Mouse (Mus musculus): ENCODE results near the gene Atp11a. TPM values are rescaled to one million over a fixed set of nuclear protein-coding genes. Genes with fewer than 3 reads are reported as not detected.

Atp11a gene
- 23.2 and 24.4 TPM in 2 replicates for polyA plus RNA-seq (2012; rRNA removed)

DNA sequence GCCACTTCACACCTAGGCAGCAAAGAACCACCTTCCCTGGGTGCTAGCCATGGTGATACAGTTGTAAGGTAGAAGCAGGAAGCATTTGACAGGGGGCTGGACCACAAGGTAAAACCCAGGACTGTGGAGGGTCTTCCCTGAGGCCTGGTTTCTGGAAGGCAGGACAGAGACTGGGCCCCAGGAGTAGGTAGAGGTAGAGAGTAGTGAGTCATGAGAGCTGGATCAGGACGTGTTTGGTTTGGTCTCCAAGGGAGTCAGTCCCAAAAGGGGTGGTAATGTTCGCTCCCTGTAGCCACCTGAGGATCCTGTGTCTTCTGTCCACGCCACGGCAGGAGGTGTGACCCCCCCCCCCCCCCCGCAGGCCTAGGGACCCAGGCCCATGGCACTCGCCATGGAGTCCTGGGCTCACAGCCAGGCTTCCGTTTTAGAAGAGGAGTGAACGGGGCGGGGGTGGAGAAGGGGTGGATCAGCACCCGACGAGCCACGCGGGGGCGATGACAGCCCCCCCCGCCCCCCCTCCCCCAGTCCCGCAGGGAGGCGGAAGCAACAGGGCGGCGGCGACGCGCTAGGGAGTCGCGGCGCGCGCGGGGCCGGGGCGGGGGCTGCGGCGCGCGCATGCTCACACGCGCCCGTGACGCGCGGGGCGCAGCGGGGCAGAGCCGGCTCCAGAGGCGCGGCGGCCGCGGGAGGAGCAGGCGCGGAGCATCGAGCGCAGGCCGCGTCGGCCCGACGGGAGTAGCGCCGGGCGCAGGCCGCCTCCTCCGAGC is at the start of gene Atp11a:
Atp11a (plus strand) TSS at position 624 of the 767 bp plus-strand sequence.
- 5% methylated on average over 38 of the region's 62 CpGs for WGBS
- Histone ChIP-seq H3K27ac (ENCODE audit: insufficient read depth, low read length) (peak within 1 kb of the TSS; percentile 6; the same call in 1 of the 2 replicates), H3K4me3 (ENCODE audit: extremely low read depth, insufficient read depth, insufficient read length) (peak within 1 kb of the TSS; percentile 58), H3K4me1 (ENCODE audit: control insufficient read depth, insufficient read depth, insufficient read length) (no peaks in the 10 kb centered on the region; the same call in 1 of the 2 replicates), H3K27me3 (ENCODE audit: control insufficient read depth, insufficient read depth, low read length) (0 out of 2 replicates have a peak, but pooled peaks cover 2% of the 10 kb centered on the region), H3K36me3 (ENCODE audit: control insufficient read depth, insufficient read depth, low read length) (no peaks in the 10 kb centered on the region)
- TF ChIP-seq CTCF (IDR thresholded peaks at IDR 0.05; ENCODE audit: extremely low read depth, insufficient read depth, insufficient read length, insufficient replicate concordance) (no peak), POLR2A (IDR thresholded peaks at IDR 0.05; ENCODE audit: low read depth, low read length) (no peak; the same call in 1 of the 2 replicates)
- peak; percentile 11 to 12 for DNase-seq (ENCODE audit: low read depth in 1 of 2, low spot score in 2 of 2)

DNA sequence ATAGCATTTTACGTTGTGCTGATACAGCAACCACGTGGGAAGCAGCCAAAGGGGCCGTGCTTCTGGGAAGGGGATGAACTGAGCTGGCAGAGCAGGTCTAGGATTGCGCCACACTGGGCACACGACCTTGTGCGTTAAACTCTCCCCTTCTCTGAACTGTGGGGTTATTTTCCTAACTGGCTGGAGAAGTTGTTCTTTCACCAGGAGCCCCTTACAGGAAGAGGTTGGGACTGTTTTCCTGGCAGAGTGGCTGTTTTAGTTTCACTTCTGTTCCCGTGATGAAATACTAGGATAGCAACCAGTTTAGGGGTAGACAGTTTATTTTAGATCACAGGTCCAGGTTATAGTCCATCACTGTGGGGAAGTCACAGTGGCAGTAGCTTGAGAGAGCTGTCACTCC is 45.2 kb upstream of the Atp11a start:
- Histone ChIP-seq H3K4me3 (ENCODE audit: extremely low read depth, insufficient read depth, insufficient read length) (no peak overlapping the region), H3K27ac (ENCODE audit: insufficient read depth, low read length) (no peak overlapping the region), H3K27me3 (ENCODE audit: control insufficient read depth, insufficient read depth, low read length) (no peaks in the 10 kb centered on the region), H3K4me1 (ENCODE audit: control insufficient read depth, insufficient read depth, insufficient read length) (no peaks in the 10 kb centered on the region), H3K36me3 (ENCODE audit: control insufficient read depth, insufficient read depth, low read length) (no peaks in the 10 kb centered on the region)
- TF ChIP-seq CTCF (IDR thresholded peaks at IDR 0.05; ENCODE audit: extremely low read depth, insufficient read depth, insufficient read length, insufficient replicate concordance) (no peak), POLR2A (IDR thresholded peaks at IDR 0.05; ENCODE audit: low read depth, low read length) (no peak)
- 55% methylated on average over 7 of the region's 7 CpGs for WGBS
- DNase-seq (ENCODE audit: low read depth in 1 of 2, low spot score in 2 of 2): no peak

DNA sequence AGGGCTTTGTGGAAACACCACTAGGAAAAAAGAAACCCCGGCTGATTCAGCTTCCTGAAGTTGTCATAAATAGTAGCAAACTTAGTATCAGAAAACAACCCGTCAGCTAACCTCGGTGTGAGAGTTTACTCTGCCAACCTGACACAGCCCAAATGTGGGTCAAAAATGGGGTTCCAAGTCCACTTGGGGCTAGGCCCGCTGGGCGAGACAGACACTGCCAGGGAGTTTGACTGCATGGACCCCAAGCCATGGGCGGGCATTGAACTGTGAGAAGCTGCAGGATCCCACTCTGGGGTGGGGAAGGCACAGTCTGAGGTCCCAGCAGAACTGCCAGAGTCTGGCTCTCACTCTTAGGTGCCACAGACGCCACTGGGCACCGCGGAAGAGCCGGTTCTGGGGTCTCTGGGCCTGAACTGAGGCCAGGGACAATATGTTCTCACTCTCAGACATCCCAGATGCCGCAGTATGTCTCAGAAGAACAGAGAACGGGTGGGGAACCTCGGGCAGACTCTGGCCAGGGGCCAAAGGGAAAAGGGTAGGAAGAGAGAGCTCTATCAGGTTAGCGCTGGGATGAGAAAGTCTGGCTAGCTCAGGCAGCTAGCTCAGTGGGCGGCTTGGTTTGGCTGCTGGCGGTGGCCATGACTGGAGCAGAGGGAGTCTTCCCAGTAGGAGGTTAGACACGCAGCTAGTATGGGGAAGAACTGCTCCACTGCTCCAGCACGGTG is 40.8 kb upstream of the Atp11a start:
- H3K4me1 ChIP-seq (ENCODE audit: control insufficient read depth, insufficient read depth, insufficient read length): no peaks in the 10 kb centered on the region
- 82% methylated on average over 18 of the region's 18 CpGs for WGBS
- no peak overlapping the region for H3K27ac ChIP-seq (ENCODE audit: insufficient read depth, low read length)
- no peak for DNase-seq (ENCODE audit: low read depth in 1 of 2, low spot score in 2 of 2)
- no peak overlapping the region for H3K4me3 ChIP-seq (ENCODE audit: extremely low read depth, insufficient read depth, insufficient read length)
- TF ChIP-seq CTCF (IDR thresholded peaks at IDR 0.05; ENCODE audit: extremely low read depth, insufficient read depth, insufficient read length, insufficient replicate concordance) (no peak), POLR2A (IDR thresholded peaks at IDR 0.05; ENCODE audit: low read depth, low read length) (no peak)
- no peaks in the 10 kb centered on the region for H3K36me3 ChIP-seq (ENCODE audit: control insufficient read depth, insufficient read depth, low read length)
- no peaks in the 10 kb centered on the region for H3K27me3 ChIP-seq (ENCODE audit: control insufficient read depth, insufficient read depth, low read length)

DNA sequence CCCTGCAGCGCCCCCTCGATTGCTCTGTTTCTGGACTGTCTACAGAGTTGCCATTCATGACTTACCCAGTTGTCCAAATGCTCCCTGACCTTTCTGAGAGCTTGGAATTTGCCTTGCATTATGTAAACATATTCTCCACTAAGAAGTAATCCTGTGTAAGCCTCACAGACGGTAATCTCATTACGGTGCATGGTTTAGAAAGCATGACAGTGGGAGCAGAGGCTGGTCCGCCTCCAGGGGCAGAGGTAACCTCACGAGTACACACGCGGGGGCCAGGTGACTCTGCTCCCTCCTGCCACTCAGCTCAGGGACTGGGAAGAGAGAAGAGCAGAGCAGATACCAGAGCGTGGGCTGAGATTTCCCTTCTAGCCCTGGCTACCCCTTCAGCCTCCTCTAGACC is 37.7 kb upstream of the Atp11a start:
- Histone ChIP-seq H3K27ac (ENCODE audit: insufficient read depth, low read length) (no peak overlapping the region), H3K27me3 (ENCODE audit: control insufficient read depth, insufficient read depth, low read length) (no peaks in the 10 kb centered on the region), H3K36me3 (ENCODE audit: control insufficient read depth, insufficient read depth, low read length) (no peaks in the 10 kb centered on the region), H3K4me1 (ENCODE audit: control insufficient read depth, insufficient read depth, insufficient read length) (no peaks in the 10 kb centered on the region), H3K4me3 (ENCODE audit: extremely low read depth, insufficient read depth, insufficient read length) (no peak overlapping the region)
- no peak for DNase-seq (ENCODE audit: low read depth in 1 of 2, low spot score in 2 of 2)
- 85% methylated on average over 9 of the region's 9 CpGs for WGBS
- TF ChIP-seq POLR2A (IDR thresholded peaks at IDR 0.05; ENCODE audit: low read depth, low read length) (no peak), CTCF (IDR thresholded peaks at IDR 0.05; ENCODE audit: extremely low read depth, insufficient read depth, insufficient read length, insufficient replicate concordance) (no peak)

DNA sequence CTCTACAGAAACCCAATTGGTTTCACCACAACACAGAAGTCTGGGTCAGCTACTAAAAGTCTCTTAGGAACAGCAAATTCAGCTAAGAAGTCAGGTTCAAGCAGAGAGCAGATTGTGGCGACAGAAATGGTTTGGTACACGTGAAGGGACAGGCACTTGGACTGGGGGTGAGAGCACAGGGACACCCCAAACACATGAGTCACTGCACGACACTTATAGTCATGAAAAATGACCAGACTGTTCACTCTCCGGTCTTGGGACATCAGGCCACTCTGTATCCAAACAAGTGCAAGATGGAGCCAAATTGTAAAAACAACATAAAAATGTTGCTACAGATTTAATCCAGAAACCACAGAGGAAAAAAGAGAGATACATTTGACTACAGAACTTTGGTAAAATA is 28.2 kb upstream of the Atp11a start:
- Histone ChIP-seq H3K27ac (ENCODE audit: insufficient read depth, low read length) (no peak overlapping the region), H3K36me3 (ENCODE audit: control insufficient read depth, insufficient read depth, low read length) (no peaks in the 10 kb centered on the region), H3K4me1 (ENCODE audit: control insufficient read depth, insufficient read depth, insufficient read length) (no peaks in the 10 kb centered on the region), H3K27me3 (ENCODE audit: control insufficient read depth, insufficient read depth, low read length) (no peaks in the 10 kb centered on the region), H3K4me3 (ENCODE audit: extremely low read depth, insufficient read depth, insufficient read length) (no peak overlapping the region)
- TF ChIP-seq POLR2A (IDR thresholded peaks at IDR 0.05; ENCODE audit: low read depth, low read length) (no peak), CTCF (IDR thresholded peaks at IDR 0.05; ENCODE audit: extremely low read depth, insufficient read depth, insufficient read length, insufficient replicate concordance) (no peak)
- 71% methylated on average over 4 of the region's 4 CpGs for whole genome bisulfite sequencing
- DNase-seq (ENCODE audit: low read depth in 1 of 2, low spot score in 2 of 2): no peak

DNA sequence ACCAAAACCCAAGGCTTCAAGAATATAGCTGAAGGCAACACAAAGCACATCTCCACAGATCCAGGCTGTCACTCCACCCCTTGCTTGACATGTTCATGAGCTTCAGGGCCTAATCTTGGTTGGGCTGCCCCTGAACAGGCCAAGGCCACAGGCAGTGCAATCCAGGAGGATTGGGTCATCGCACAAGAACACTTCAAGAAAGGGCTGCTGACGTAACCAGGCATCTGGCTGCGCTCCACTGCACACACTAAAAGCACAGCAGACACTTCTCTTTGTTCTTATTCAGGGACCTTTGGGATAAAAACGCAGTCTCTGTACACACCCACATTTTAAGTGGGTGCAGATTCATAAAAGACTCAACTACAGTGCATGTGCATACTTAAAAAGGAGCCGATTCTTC is 26.0 kb upstream of the Atp11a start:
- H3K27ac ChIP-seq (ENCODE audit: insufficient read depth, low read length): no peak overlapping the region
- WGBS: 79% methylated on average over 5 of the region's 5 CpGs
- no peaks in the 10 kb centered on the region for H3K4me1 ChIP-seq (ENCODE audit: control insufficient read depth, insufficient read depth, insufficient read length)
- no peak overlapping the region for H3K4me3 ChIP-seq (ENCODE audit: extremely low read depth, insufficient read depth, insufficient read length)
- no peaks in the 10 kb centered on the region for H3K36me3 ChIP-seq (ENCODE audit: control insufficient read depth, insufficient read depth, low read length)
- no peaks in the 10 kb centered on the region for H3K27me3 ChIP-seq (ENCODE audit: control insufficient read depth, insufficient read depth, low read length)
- TF ChIP-seq POLR2A (IDR thresholded peaks at IDR 0.05; ENCODE audit: low read depth, low read length): no peak
- TF ChIP-seq CTCF (IDR thresholded peaks at IDR 0.05; ENCODE audit: extremely low read depth, insufficient read depth, insufficient read length, insufficient replicate concordance): no peak
- no peak for DNase-seq (ENCODE audit: low read depth in 1 of 2, low spot score in 2 of 2)

All from spleen, adult 2 months (tissue).